Mouse (Mus musculus): ENCODE results near the gene Nkx2-9.

The Nkx2-9 gene

DNA sequence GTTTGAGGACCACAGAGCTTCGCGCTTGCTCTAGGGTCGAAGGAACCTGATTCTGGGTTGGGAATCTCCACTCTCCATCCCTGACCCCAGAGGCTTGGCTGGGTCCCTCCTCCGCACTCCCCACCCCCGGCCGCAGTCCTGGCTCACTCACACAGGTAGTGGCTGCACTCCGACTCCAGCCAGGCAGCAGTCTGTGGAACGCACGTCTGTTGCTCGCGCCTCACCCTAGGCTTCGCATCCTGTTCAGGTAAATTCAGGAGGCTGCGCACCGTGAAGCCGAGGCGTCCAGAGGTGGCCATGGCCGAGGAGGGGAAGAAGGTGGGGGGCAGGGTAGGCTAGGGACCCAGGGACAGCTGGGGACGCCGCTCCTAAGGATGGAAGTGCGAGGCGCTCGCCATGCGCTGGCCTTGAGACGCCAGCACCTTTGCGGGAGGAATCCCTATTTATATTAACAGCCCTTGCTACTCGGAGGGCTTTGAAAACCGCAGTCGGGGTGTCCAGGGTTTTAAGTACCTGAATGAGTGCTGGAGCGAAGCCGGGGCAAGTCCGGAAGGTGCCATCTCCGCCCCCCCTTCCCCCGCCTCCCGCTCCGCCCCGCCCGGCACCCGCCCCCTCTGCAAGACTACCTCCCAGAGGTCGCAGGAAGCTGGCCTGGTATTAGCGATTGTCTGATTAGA, at the start of gene Nkx2-9:
Gene Nkx2-9 (minus strand): TSS at position 524 of the 677 bp plus-strand sequence.
- no peak for DNase-seq (ENCODE audit: low read depth, low spot score)

DNA sequence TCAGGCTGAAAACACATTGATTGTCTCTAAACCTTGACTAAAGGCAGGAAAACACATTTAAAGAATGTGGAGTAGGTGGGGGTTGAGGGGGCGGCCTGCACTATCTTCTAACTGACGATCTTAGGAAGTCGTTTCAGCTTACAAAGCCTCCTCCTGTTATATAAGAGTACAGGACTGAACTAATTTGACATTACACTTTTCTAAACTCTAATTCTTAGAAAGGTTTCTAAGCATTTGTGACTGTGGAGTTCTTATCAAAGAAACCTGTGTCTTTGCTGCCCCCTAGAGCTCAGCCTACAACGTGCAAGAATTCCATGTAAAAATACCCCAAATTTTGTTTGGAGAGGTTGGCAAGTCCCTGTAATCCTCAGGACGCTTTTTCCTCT, 24.1 kb upstream of the Nkx2-9 start:
- no peak for DNase-seq (ENCODE audit: low read depth, low spot score)

DNA sequence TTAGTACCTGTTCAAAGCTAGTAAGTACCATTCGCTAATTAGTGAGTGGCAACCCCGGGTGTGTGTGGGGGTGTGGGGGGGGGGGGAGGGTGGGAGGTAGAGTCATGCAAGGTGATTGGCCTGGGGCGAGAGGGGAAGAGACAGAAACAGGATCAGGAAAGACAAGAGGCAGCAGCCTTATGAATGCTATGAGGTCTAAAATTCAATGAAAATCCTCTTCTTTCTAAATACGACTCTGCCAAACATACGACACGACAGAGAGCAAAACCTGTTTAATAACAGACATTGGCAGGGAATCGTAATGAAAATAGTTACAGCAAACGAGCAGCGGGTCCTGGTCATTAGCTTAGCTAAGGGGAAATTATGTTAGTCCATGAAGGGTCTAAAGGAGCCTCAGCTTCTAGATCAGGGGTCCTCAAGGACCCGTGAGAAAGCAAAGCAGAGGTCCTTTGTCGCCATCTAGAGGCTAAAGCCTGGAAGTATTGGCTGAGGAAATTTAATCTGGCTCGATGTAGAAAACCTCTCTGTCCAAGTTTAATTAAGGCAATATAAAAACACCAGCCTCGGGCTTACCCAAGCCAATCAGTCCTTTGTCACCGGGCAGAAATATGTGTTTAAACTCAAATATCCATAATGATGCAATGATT, 23.6 kb upstream of the Nkx2-9 start:
- peak; percentile 9 for DNase-seq (ENCODE audit: low read depth, low spot score)

DNA sequence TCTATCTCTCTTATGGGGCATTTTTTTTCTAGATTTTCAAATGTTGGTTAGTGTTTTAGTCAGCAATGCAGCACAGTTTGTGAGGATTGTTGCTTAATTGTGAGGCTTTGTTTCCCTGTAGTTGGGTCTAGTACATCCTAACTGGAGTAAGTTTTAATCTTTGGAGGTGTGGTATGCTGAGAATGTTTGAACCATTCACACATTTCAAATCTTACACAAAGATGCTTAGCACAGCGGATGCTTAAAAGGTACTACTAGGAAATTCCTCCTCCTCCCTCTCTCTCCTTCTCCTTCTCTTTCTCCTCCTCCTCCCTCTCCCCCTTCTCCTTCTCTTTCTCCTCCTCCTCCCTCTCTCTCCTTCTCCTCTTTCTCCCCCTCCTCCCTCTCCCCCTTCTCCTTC, 3.0 kb upstream of the Nkx2-9 start:
- DNase-seq (ENCODE audit: low read depth, low spot score): no peak

DNA sequence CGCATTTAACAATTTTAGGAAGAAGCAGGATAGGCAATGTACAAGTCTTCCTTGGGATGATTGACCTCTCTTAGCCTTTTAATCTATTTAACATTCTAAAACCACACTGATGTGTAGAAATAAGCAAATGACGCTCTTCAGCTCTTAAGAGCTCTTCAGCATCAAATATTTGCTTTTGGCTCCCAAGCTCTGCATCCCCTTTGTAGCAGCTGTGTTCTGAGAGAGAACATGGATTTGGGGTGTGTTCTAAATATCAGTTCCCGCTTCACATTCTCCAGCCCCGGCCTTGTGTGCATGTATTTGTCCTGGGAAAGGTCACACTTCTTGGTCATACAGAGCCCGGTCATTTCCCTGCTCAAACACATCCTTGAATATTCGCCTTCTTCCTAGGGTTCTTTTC, 2.3 kb upstream of the Nkx2-9 start:
- DNase-seq (ENCODE audit: low read depth, low spot score): no peak

DNA sequence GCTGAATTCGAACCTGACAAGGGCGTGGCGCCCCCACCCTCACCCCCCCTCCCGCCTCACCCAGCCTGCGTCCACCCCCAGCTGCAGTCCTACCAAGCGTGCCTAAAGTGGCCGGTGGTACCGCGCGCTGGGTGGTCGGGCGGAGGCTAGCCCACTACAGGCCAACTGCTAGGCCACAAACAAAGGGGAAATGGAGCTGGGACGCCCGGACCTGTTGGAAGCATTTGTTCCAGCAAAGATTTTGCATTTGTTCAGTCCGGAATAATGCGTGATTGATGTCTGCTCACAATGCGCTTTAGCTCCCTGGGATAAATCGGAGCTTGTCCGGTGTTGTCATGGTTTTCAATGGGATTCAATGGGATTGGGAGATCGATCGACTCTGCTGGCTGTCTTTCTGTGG, 1.4 kb upstream of the Nkx2-9 start:
- no peak for DNase-seq (ENCODE audit: low read depth, low spot score)

DNA sequence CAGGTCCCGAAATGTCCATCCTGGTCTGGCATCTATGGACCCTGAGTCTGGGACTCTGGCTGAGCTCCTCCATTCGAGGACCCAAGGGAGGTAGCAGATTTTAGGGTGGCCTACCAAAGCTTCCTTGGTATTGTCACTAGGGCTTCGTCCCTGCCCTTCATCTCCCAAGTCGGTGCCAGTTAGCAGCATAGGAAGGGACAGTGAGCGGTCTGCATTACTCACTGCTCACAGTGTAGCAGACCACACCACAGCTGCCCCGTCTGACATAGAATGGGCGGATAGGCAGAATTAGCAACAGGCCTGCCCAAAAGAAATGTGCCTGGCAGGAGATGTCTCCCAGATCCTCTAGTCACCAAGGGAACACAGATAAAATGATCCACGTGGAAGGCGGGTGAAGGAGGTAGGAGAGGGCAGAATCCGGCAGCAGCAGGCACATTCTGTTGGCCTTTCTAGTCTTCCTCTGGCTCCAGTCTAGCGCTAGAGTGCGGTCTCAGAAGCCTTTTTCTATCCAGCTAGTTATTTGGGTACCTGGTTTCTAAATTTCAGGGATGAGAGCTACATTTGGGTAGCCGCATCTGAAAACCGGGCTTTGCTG, 929 bp upstream of the Nkx2-9 start:
- no peak for DNase-seq (ENCODE audit: low read depth, low spot score)

DNA sequence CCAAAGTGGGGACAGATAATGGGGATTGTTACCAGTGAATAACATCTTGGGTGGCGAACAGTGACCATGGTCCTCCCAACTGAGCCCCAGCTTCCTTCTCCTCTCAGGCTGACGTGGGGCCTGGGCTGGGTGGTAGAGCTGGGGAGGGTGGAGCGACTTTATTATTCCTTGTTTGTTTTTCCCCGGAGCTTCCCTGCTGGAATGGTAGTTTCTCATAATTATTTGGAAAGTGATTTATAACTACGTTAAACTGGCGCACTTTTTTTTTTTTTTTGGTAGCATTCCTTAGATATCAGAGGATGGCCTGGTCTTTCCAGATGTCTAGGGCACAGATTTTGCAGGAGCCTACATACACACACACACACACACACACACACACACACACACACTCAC, 350 bp upstream of the Nkx2-9 start:
- DNase-seq (ENCODE audit: low read depth, low spot score): no peak

DNA sequence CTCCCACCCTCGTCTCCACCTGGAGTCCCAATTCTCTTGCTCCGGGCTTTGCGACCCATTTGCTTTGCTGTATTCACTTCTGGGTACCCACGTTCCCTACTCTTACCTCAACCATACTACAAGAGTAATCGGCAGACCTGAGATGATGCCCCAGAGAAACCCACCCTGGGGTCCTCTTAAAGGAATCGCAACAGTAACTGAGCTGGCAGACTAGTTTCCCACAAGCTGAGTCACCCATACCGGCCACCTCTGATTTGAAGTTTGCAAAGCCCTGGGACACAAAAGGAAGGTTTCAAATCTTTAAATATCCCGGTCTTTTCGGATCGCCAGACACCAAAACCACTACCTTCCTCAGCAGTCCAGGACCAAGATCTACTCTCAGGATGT, 742 bp downstream of the Nkx2-9 start:
- DNase-seq (ENCODE audit: low read depth, low spot score): no peak

DNA sequence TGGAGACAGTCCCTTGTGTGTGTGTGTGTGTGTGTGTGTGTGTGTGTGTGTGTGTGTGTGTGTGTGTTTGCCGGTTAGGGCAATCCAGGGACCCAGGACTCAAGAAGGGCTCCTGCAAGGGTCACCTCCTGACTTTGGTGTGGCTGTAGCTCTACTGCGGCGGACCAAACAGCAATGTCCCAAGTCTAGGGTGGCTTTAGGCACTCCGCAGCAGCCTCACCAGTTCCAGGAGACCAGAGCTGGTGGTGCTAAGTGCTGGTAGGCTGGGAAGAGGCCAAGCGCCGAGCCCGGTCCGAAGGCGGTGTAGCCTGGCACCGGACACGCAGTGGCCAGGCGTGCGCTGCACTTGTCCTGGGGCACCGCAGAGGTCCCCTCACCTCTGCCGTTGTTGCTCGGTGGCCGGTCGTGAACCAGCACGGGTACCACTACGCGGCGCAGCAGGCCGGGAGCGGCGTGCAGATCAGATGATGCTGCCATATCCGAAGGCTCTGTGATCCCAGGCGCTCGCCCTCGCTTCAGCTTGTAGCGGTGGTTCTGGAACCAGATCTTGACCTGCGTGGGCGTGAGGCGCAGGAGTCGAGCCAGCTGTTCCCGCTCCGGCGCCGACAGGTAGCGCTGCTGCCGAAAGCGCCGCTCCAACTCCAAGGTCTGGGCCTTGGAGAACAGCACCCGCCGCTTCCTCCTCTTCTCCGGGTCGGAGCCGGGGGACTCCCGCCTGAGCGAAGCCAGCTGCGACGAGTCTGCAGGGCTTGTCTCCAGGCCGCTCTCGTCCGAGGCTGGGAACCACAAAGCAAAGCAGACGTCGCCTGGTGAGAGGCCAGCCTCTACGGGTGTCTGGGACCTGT, 1.4 kb downstream of the Nkx2-9 start:
- no peak for DNase-seq (ENCODE audit: low read depth, low spot score)

DNA sequence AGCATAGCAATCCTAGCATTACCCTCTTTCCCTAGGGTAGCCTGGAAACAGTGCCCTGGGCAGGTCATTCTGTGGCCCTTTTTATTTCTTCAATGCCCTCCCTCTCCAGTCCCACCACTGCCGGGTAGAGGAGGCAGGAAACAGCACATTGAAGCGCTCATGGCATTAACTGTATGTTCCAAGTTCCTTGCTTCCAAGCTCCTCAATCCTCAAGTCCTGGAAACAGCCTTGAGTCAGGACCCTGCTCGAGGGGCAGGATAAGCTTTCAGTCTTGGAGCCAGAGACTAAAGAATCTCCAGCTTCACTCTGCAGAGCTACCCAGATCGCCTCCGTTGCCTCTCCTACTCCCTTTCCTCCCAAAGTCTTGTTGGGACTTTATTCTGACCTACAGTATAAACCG, 2.2 kb downstream of the Nkx2-9 start:
- DNase-seq (ENCODE audit: low read depth, low spot score): no peak

DNA sequence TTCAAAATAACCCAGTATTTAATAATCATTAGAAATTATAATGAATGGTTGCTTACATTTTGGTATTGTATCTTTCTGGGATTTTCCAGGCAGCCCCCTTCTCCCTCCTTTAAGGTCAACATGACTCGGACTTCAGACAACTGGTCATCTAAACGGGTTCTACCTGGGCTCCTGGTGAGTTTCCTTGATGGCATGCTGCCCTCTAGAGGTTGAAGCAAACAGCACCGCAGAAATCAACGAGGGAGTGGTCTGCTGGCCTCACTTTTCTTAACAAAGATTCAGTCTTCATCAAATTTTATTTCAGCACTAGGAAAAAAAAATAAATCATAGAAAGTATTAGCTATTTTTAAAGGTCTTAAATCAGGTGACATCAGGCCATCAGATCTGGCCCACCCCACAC, 21.4 kb downstream of the Nkx2-9 start:
- peak; percentile 8 for DNase-seq (ENCODE audit: low read depth, low spot score)

DNA sequence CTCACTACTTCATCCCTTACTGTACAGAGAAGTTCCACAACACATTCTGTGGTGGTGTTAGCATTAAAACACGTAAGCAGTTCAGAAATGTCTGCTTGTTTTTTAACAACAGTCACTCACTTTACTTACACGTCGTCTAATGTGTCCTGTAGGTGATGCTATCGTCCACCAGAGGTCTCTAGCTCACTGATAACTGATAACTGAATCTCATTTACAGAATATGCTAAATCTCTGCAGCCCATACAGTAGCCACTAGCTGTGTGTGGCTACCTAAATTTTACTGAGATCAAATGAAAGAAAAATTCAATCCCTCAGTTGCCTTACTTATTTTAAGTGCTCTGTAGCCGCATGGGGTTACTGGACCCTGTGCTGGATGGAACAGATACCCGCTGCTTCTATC, 25.3 kb downstream of the Nkx2-9 start:
- no peak for DNase-seq (ENCODE audit: low read depth, low spot score)
